Mouse (Mus musculus) intestine, postnatal 0 days (tissue): ENCODE results near the gene A630001G21Rik. TPM values are rescaled to one million over a fixed set of nuclear protein-coding genes. Genes with fewer than 3 reads are reported as not detected.
A peak's percentile ranks its signal among the peaks of the same experiment; 100 is the strongest.

Experiments used
- ATAC-seq: fragments of 200-750 bp; cut with Nextera tagmentation; 2 replicates; pipeline ENCODE4 v1.8.0; 2017; ENCODE audit warnings: mild to moderate bottlenecking, moderate TSS enrichment, moderate library complexity
- H3K27ac ChIP-seq: fragments of 300-500 bp; sonication (generic); 2 replicates; pipeline ENCODE4 v1.5.1; 2014; ENCODE audit warnings: mild to moderate bottlenecking, low read depth, low read length, moderate library complexity
- H3K27me3 ChIP-seq: fragments of 300-500 bp; sonication (generic); replicated peaks from 2 replicates; pipeline ENCODE4 v1.6.1; 2014; ENCODE audit warnings: low read length, mixed read lengths; ENCODE audit not compliant: control insufficient read depth, insufficient read depth
- H3K36me3 ChIP-seq: fragments of 300-500 bp; sonication (generic); 2 replicates; pipeline ENCODE4 v1.6.1; 2014; ENCODE audit warnings: mild to moderate bottlenecking, moderate library complexity; ENCODE audit not compliant: control insufficient read depth, insufficient read depth
- H3K4me1 ChIP-seq: fragments of 300-500 bp; sonication (generic); replicated peaks from 2 replicates; pipeline ENCODE4 v1.6.1; 2014; ENCODE audit warnings: antibody characterized with exemption, low read length, mixed read lengths; ENCODE audit not compliant: control insufficient read depth, insufficient read depth
- H3K4me2 ChIP-seq: fragments of 300-500 bp; sonication (generic); replicated peaks from 2 replicates; pipeline ENCODE4 v1.6.1; 2014; ENCODE audit warnings: low read depth, mild to moderate bottlenecking, moderate library complexity
- H3K4me3 ChIP-seq: fragments of 300-500 bp; sonication (generic); 2 replicates; pipeline ENCODE4 v1.5.1; 2014; ENCODE audit warnings: low read depth, low read length
- H3K9ac ChIP-seq: fragments of 300-500 bp; sonication (generic); 2 replicates; pipeline ENCODE4 v1.6.1; 2014; ENCODE audit warnings: mild to moderate bottlenecking, low read depth, low read length
- H3K9me3 ChIP-seq: fragments of 300-500 bp; sonication (generic); 2 replicates; pipeline ENCODE4 v1.6.1; 2016; ENCODE audit warnings: mixed run types; ENCODE audit not compliant: control insufficient read depth
- CTCF ChIP-seq: sonication (generic); IDR thresholded peaks from 2 replicates; pipeline ENCODE4 v1.5.1; 2016; ENCODE audit warnings: low read depth, mild to moderate bottlenecking, control low read depth, antibody characterized with exemption, moderate library complexity
- WGBS: fragments of 180-500 bp; shearing (Covaris S2); extraction: QIAGEN DNeasy Blood & Tissue Kit; methylation state at CpG from one replicate; pipeline ENCODE4 v1.1.7; 2014; 5-methylcytosine and 5-hydroxymethylcytosine counted together
- polyA plus RNA-seq: library from polyadenylated mRNA; unstranded; fragments of >200 nt; fragmentation: Nextera tagmentation; extraction: Ambion mirVana; gene quantifications from 2 replicates; pipeline ENCODE4 v1.2.1, GENCODE M21; 2015

The A630001G21Rik gene
- polyA plus RNA-seq, 1 experiment from 2014 or later = 0.55 TPM

- peak; percentile 34; the same call in 1 of the 2 replicates for ATAC-seq
- peak overlapping the region; percentile 68 for H3K4me2 ChIP-seq
These were observed 15.8 kb upstream of the A630001G21Rik start for GRCm38 (mm10) chr1:85794106-85794771.

GRCm38 (mm10) chr1:85793208-85794105, 15.0 kb upstream of the A630001G21Rik start, which contains the start of gene Cab39:
TSS of gene Cab39 (plus strand) at chr1:85793441.
- ATAC-seq = peak; percentile 79
- peak; percentile 84 for TF ChIP-seq CTCF
- 0 out of 2 replicates have a peak, but pooled peaks cover 5% of the 10 kb centered on the region for H3K36me3 ChIP-seq
- no peaks in the 10 kb centered on the region for H3K9me3 ChIP-seq
- peak within 1 kb of the TSS; percentile 68 for H3K4me2 ChIP-seq
- peak within 1 kb of the TSS; percentile 94 for H3K4me3 ChIP-seq
- WGBS = under 1% methylated on average over 108 of the region's 118 CpGs
- H3K4me1 ChIP-seq = peaks cover 3% of the 10 kb centered on the region; the same call in 1 of the 2 replicates
- H3K27ac ChIP-seq = peak within 1 kb of the TSS; percentile 99
- no peaks in the 10 kb centered on the region for H3K27me3 ChIP-seq
- peak within 1 kb of the TSS; percentile 97 for H3K9ac ChIP-seq

More at GRCm38 (mm10) chr1:85794106-85794771, 15.8 kb upstream of the A630001G21Rik start:
- peaks cover 3% of the 10 kb centered on the region; the same call in 1 of the 2 replicates for H3K4me1 ChIP-seq
- no peaks in the 10 kb centered on the region for H3K9me3 ChIP-seq
- TF ChIP-seq CTCF = no peak
- H3K27me3 ChIP-seq = no peaks in the 10 kb centered on the region
- WGBS = under 1% methylated on average over 38 of the region's 38 CpGs
- H3K36me3 ChIP-seq = 0 out of 2 replicates have a peak, but pooled peaks cover 5% of the 10 kb centered on the region
- H3K9ac ChIP-seq = peak overlapping the region; percentile 97
- H3K27ac ChIP-seq = peak overlapping the region; percentile 99
- H3K4me3 ChIP-seq = peak overlapping the region; percentile 94

GRCm38 (mm10) chr1:85791476-85791875, 13.0 kb upstream of the A630001G21Rik start:
- WGBS = 82% methylated on average over 3 of the region's 3 CpGs

GRCm38 (mm10) chr1:85790565-85790964, 12.1 kb upstream of the A630001G21Rik start:
- Histone ChIP-seq H3K27ac (peak overlapping the region; percentile 50; the same call in 1 of the 2 replicates), H3K4me3 (no peak overlapping the region), H3K4me2 (0 out of 2 replicates have a peak overlapping the region, but pooled peaks have one; percentile 24), H3K27me3 (no peaks in the 10 kb centered on the region), H3K9ac (no peak overlapping the region), H3K36me3 (no peaks in the 10 kb centered on the region), H3K4me1 (peaks cover 3% of the 10 kb centered on the region; the same call in 1 of the 2 replicates), H3K9me3 (no peaks in the 10 kb centered on the region)
- TF ChIP-seq CTCF = no peak
- ATAC-seq = peak; percentile 91
- 28% methylated on average over 3 of the region's 3 CpGs for WGBS

More at GRCm38 (mm10) chr1:85791476-85791875, 13.0 kb upstream of the A630001G21Rik start:
- no peak overlapping the region for H3K9ac ChIP-seq
- no peaks in the 10 kb centered on the region for H3K27me3 ChIP-seq
- peaks cover 3% of the 10 kb centered on the region; the same call in 1 of the 2 replicates for H3K4me1 ChIP-seq
- ATAC-seq = no peak
- H3K4me3 ChIP-seq = no peak overlapping the region
- no peak for TF ChIP-seq CTCF
- no peak overlapping the region for H3K27ac ChIP-seq
- 0 out of 2 replicates have a peak, but pooled peaks cover 1% of the 10 kb centered on the region for H3K36me3 ChIP-seq
- no peak overlapping the region for H3K4me2 ChIP-seq
- H3K9me3 ChIP-seq = no peaks in the 10 kb centered on the region

- no peaks in the 10 kb centered on the region for H3K4me1 ChIP-seq
- ATAC-seq = peak; percentile 36; the same call in 1 of the 2 replicates
- H3K27me3 ChIP-seq = no peaks in the 10 kb centered on the region
- TF ChIP-seq CTCF = no peak
- no peak overlapping the region for H3K4me3 ChIP-seq
- no peaks in the 10 kb centered on the region for H3K36me3 ChIP-seq
- no peak overlapping the region for H3K4me2 ChIP-seq
- H3K9ac ChIP-seq = no peak overlapping the region
- WGBS = 72% methylated on average over 4 of the region's 4 CpGs
- H3K9me3 ChIP-seq = no peaks in the 10 kb centered on the region
- H3K27ac ChIP-seq = no peak overlapping the region
These were observed 1.2 kb upstream of the A630001G21Rik start for GRCm38 (mm10) chr1:85779428-85780180.
